Mouse (Mus musculus) heart, embryonic 16.5 days (tissue): ENCODE measurements around the gene Cux1. TPM values are rescaled to one million over a fixed set of nuclear protein-coding genes. Genes with fewer than 3 reads are reported as not detected.

Source experiments
- ATAC-seq: fragments of 200-750 bp; cut with Nextera tagmentation; replicated peaks from 2 replicates; pipeline ENCODE4 v1.8.0; 2017; ENCODE audit warnings: moderate number of reproducible peaks; ENCODE audit not compliant: insufficient read depth, low FRiP score; ENCODE audit errors: extremely low read depth
- H3K27ac ChIP-seq: fragments of 300-500 bp; sonication (generic); 2 replicates; pipeline ENCODE4 v1.5.1; 2014; ENCODE audit warnings: mild to moderate bottlenecking, low read length, control low read depth, moderate library complexity
- H3K27me3 ChIP-seq: fragments of 300-500 bp; sonication (generic); 2 replicates; pipeline ENCODE4 v1.6.1; 2014; ENCODE audit warnings: low read length, mixed read lengths; ENCODE audit not compliant: control insufficient read depth, insufficient read depth
- H3K36me3 ChIP-seq: fragments of 300-500 bp; sonication (generic); 2 replicates; pipeline ENCODE4 v1.6.1; 2014; ENCODE audit not compliant: control insufficient read depth, insufficient read depth
- H3K4me1 ChIP-seq: fragments of 300-500 bp; sonication (generic); 2 replicates; pipeline ENCODE4 v1.6.1; 2014; ENCODE audit warnings: low read length, mixed read lengths; ENCODE audit not compliant: control insufficient read depth, insufficient read depth
- H3K4me2 ChIP-seq: fragments of 300-500 bp; sonication (generic); 2 replicates; pipeline ENCODE4 v1.6.1; 2014; ENCODE audit warnings: low read depth, mild to moderate bottlenecking, control low read depth, low read length
- H3K4me3 ChIP-seq: fragments of 300-500 bp; sonication (generic); 2 replicates; pipeline ENCODE4 v1.5.1; 2014; ENCODE audit warnings: mild to moderate bottlenecking, control low read depth, low read length
- H3K9ac ChIP-seq: fragments of 300-500 bp; sonication (generic); 2 replicates; pipeline ENCODE4 v1.6.1; 2014; ENCODE audit warnings: low read length, control low read depth
- H3K9me3 ChIP-seq: fragments of 300-500 bp; sonication (generic); replicated peaks from 2 replicates; pipeline ENCODE4 v1.6.1; 2016; ENCODE audit warnings: low read length; ENCODE audit not compliant: control insufficient read depth
- WGBS: fragments of 180-500 bp; shearing (Covaris S2); extraction: QIAGEN DNeasy Blood & Tissue Kit; methylation state at CpG from one replicate; pipeline ENCODE4 v1.1.7; 2014; 5-methylcytosine and 5-hydroxymethylcytosine counted together
- polyA plus RNA-seq: library from polyadenylated mRNA; unstranded; fragments of >200 nt; fragmentation: Nextera tagmentation; extraction: Ambion mirVana; gene quantifications from 2 replicates; pipeline ENCODE4 v1.2.1, GENCODE M21; 2015

Gene Cux1
- polyA plus RNA-seq, 1 experiment from 2014 or later = 89.0 TPM

GRCm38 (mm10) chr5:136362473-136363230 is 204.6 kb downstream of the Cux1 start:
- Histone ChIP-seq H3K36me3 (peaks cover 39% of the 10 kb centered on the region), H3K4me1 (peaks cover 3% of the 10 kb centered on the region; the same call in 1 of the 2 replicates), H3K9ac (no peak overlapping the region), H3K4me3 (no peak overlapping the region), H3K4me2 (no peak overlapping the region), H3K27me3 (no peaks in the 10 kb centered on the region), H3K9me3 (no peaks in the 10 kb centered on the region; the same call in 1 of the 2 replicates), H3K27ac (no peak overlapping the region)
- WGBS = 84% methylated on average over 6 of the region's 6 CpGs
- ATAC-seq = no peak

DNA sequence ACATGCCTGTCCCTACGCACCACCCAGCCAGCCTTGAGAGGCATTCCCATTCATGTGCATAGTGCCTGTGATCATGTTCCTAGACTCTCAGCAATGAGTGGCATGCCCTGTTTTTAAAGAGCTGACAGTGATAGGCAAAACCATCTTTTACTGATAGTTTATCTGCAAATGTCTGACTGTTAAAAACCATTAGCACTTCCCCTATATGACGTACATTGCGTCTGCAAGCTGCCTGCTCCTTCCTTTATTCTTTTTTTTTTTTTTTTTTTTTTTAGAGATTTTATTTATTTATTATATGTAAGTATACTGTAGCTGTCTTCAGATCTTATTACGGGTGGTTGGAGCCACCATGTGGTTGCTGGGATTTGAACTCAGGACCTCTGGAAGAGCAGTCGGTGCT is 205.3 kb downstream of the Cux1 start:
- H3K36me3 ChIP-seq = peaks cover 38% of the 10 kb centered on the region
- H3K9me3 ChIP-seq = no peaks in the 10 kb centered on the region; the same call in 1 of the 2 replicates
- 87% methylated on average over 5 of the region's 5 CpGs for WGBS
- H3K27ac ChIP-seq = no peak overlapping the region
- no peaks in the 10 kb centered on the region for H3K27me3 ChIP-seq
- no peak overlapping the region for H3K9ac ChIP-seq
- no peak overlapping the region for H3K4me3 ChIP-seq
- peaks cover 6% of the 10 kb centered on the region for H3K4me1 ChIP-seq
- no peak overlapping the region for H3K4me2 ChIP-seq
- no peak for ATAC-seq

DNA sequence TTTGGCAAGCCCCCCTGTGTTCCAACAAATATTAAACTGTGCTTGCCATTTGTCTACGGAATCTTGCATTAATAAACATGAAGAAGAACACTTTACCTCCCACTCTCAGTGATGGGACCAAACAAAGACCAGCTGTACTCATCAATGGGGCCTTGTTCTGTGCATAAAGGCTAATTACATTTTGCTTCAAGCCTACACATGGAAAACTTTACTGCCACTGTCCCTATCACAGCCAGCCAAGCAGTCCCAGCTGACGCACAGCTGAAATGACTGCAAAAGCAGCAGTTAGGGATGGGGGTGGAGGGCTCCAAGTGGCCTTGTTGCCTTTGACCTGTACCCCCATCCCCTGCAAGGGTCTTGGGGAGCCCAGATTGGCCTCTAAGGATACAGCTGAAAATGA is 210.1 kb downstream of the Cux1 start:
- no peak for ATAC-seq
- Histone ChIP-seq H3K27me3 (no peaks in the 10 kb centered on the region), H3K4me1 (peaks cover 27% of the 10 kb centered on the region), H3K4me3 (no peak overlapping the region), H3K27ac (no peak overlapping the region), H3K9ac (no peak overlapping the region), H3K36me3 (peaks cover 25% of the 10 kb centered on the region), H3K4me2 (no peak overlapping the region), H3K9me3 (no peaks in the 10 kb centered on the region)
- WGBS = 82% methylated on average over 2 of the region's 2 CpGs

DNA sequence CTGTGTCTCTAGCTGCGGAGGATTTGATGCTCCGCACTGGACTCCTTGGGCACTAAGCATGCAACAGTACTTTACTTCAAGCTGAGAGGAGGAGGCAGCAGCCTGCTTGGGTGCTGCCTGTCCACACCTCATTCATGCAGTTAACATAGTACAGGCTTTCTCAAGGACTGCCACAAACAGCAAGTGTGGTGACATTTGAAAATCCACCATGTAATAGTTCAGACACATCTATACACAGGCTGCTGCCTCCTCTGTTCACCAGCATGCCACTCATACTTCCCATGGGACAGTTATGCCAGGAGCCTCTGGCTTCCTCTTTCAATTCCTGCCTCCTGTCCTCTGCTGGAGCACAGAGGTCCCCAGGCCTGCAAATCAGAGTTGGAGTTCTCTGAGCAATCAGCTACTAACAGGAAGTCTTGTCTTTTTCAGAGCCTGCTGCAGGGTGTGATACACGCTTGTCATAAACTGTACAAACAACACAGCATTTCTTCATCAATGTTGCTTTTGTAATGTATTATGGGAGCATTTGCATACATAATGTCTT is 211.6 kb downstream of the Cux1 start:
- H3K9ac ChIP-seq = no peak overlapping the region
- peak; percentile 54 for ATAC-seq

GRCm38 (mm10) chr5:136354729-136355128 is 212.6 kb downstream of the Cux1 start:
- Histone ChIP-seq H3K9ac (no peak overlapping the region), H3K4me3 (no peak overlapping the region), H3K4me2 (no peak overlapping the region), H3K36me3 (peaks cover 9% of the 10 kb centered on the region; the same call in 1 of the 2 replicates), H3K4me1 (peaks cover 27% of the 10 kb centered on the region), H3K27me3 (no peaks in the 10 kb centered on the region), H3K9me3 (no peaks in the 10 kb centered on the region), H3K27ac (no peak overlapping the region; the same call in 1 of the 2 replicates)
- no peak for ATAC-seq
- WGBS = 67% methylated on average over 6 of the region's 6 CpGs

More for the DNA sequence above, 211.6 kb downstream of the Cux1 start:
- Histone ChIP-seq H3K27me3 (no peaks in the 10 kb centered on the region), H3K9me3 (no peaks in the 10 kb centered on the region), H3K4me2 (no peak overlapping the region), H3K4me1 (peaks cover 27% of the 10 kb centered on the region), H3K27ac (peak overlapping the region; percentile 72), H3K36me3 (peaks cover 16% of the 10 kb centered on the region), H3K4me3 (no peak overlapping the region)
- WGBS = 45% methylated on average over 3 of the region's 3 CpGs

GRCm38 (mm10) chr5:136353114-136353513 is 214.2 kb downstream of the Cux1 start:
- no peaks in the 10 kb centered on the region for H3K27me3 ChIP-seq
- peaks cover 27% of the 10 kb centered on the region for H3K4me1 ChIP-seq
- H3K4me3 ChIP-seq = no peak overlapping the region
- no peak overlapping the region for H3K4me2 ChIP-seq
- no peak for ATAC-seq
- H3K9ac ChIP-seq = no peak overlapping the region
- peaks cover 7% of the 10 kb centered on the region; the same call in 1 of the 2 replicates for H3K36me3 ChIP-seq
- no peak overlapping the region for H3K27ac ChIP-seq
- H3K9me3 ChIP-seq = no peaks in the 10 kb centered on the region
- 68% methylated on average over 8 of the region's 8 CpGs for WGBS

GRCm38 (mm10) chr5:136343156-136343890 is 224.0 kb downstream of the Cux1 start:
- H3K9ac ChIP-seq = no peak overlapping the region
- no peaks in the 10 kb centered on the region for H3K27me3 ChIP-seq
- ATAC-seq = no peak
- no peaks in the 10 kb centered on the region for H3K4me1 ChIP-seq
- H3K27ac ChIP-seq = no peak overlapping the region
- H3K36me3 ChIP-seq = peaks cover 14% of the 10 kb centered on the region
- no peaks in the 10 kb centered on the region for H3K9me3 ChIP-seq
- H3K4me2 ChIP-seq = no peak overlapping the region
- H3K4me3 ChIP-seq = no peak overlapping the region
- WGBS = 84% methylated on average over 15 of the region's 15 CpGs

- 44% methylated on average over 4 of the region's 4 CpGs for WGBS
- H3K4me3 ChIP-seq = no peak overlapping the region
- H3K9me3 ChIP-seq = no peaks in the 10 kb centered on the region
- peak overlapping the region; percentile 50 for H3K27ac ChIP-seq
- H3K4me2 ChIP-seq = no peak overlapping the region
- H3K9ac ChIP-seq = no peak overlapping the region
- H3K4me1 ChIP-seq = peaks cover 15% of the 10 kb centered on the region
- peaks cover 25% of the 10 kb centered on the region for H3K36me3 ChIP-seq
- ATAC-seq = peak; percentile 58; the same call in 1 of the 2 replicates
- H3K27me3 ChIP-seq = no peaks in the 10 kb centered on the region
These were observed 230.3 kb downstream of the Cux1 start for GRCm38 (mm10) chr5:136336798-136337527.
